Mouse (Mus musculus): ENCODE results near the gene Wnt7b.

Gene Wnt7b

DNA sequence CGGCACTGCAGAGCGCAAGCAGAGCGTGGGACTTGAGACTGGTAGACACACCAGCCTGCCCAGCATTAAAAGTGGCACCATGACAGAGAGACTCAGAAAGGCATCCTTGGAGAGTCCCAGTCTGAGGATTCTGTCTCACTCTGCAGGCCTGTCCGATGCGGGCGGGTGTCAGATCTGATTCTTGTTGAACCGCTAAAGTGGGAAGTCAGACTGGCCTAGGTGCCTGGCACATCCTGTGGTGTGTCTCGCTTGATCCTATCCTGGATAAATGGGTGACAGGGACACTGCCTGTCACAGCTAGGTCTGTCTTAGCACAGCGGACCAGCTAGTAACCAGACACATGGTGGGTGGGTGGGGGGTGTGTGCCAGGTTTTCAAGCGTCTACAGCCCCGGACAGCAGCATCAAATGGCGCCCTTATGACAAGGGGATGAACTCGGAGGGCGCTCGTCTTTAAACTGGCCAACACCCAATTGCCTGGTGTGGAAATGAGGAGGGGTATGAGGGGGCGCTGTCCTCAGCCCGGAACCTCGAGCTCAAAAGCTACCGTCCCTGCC, at the start of gene Wnt7b:
Wnt7b (minus strand) TSS at position 118 of the 555 bp plus-strand sequence.
- DNase-seq = no peak

DNA sequence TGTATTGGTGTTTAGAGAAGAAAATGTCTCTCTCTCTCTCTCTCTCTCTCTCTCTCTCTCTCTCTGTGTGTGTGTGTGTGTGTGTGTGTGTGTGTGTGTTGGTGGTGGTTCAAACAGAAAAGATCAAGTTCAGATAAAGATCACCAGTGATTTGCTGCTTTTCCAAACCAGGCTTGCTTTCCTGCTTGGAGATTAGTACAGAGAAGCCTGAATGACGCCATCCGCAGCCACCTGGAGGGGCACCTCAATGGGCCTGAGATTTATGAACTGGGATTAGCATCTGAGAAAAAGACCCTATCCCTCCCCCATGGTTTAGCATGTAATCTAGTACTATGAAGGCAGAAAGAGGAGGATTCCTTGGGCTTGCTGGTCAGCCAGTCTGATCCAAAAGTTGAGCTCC, 49.3 kb upstream of the Wnt7b start:
- no peak for DNase-seq

DNA sequence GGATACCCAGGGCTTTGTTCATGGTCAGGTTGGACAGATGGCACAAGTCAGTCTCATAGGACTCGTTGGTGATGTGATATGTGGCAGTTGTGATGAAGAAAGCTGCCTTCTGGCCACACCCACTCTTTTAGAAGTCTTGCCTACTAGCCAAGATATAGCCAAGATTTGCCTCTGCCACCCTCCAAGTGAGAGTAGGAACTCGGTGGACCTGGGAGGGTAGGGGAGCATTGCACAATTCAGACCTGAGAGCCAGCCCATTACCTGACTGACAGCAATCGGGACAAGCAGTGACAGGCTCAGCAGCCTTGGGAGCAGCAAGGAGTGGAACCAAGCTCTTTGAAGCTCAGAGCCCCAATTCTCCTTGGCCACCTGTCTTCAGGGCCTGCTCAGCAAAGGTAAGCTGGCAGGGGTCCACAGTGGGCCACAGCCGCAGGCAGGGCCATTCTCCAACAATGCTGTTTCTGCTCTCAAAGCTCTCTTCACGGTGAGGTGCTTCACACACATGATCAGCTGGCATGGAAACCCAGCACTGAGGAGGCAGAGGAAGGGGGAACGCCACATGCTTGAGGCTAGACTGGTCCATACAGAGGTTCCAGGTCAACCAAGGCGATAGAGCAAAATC, 47.8 kb upstream of the Wnt7b start:
- no peak for DNase-seq

DNA sequence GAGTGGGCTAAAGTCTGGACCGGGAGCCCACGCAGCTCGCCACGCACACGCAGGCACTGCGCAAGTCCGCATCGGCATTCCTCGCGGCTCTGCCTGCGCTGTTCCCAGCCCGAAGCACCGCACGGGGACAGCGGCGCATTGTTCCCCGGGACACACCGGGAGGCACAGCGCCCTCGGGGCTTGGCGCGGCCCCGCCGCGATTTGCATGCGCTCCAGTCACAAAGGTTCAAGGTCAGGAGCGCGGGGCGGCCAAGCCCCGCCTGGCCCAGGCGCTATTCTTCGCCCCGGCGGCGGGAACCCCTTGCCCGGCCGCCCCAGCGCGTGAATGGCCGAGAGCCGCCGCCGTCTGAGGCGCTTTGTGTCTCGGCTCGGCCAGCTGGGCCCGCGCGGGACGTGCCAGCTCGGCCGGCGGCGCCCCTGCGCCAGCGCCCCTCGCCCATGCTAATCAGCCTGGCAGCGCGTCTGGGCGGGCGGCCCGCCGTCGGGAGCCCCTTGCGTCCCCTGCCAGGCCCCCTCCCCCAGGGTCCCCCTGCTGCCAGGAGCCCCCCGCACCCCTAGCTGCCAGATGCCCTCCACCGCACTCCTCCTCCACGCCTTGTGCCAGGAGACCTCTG, 43.5 kb upstream of the Wnt7b start:
- peak; percentile 74 for DNase-seq

DNA sequence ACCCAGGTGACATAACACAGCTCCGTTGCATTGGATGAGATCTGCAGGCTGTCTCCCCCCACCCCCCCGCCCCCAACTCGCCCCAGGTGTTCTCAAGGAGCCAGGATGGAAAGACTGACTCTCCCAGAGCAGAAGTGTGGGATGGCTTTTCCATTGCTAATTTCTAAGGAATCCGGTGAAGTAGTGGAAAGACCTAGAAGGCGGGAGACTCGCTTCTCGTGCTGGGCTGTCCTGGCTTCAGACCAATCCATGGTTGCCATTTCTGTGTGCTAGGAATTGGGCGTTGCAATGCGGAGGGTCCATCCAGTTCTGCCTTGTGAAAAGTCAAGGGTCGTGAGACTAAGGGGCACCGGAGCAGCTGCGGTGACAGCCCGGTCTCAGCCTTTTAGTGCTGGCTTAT, 39.9 kb upstream of the Wnt7b start:
- DNase-seq = no peak

DNA sequence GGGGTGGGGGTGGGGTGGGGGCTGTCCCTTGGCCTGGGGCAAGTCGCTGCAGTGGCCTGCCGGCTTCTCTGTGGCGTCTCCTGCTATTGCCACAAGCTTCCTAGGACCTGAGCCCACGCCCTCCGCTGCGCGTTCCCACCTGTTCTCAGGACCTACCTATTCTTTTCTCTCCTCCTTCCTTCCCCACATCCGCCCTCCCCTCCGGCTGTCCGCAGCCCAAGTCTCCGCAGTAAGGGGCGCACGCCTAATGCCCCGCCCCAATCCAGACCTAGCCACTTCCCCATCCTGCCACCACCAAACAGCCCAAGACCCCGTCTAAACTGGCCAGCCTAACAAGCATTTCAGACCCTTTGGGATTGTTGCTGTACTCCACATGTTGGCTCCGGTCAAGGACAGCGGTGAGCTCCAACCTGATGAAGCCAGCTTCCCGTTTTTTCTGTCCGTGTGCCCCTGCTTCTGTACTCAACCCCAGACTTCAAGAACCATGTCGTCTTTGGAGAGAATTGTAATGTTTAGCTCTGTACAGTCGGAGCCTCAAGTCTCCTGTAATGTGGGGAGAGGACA, 33.3 kb upstream of the Wnt7b start:
- no peak for DNase-seq

DNA sequence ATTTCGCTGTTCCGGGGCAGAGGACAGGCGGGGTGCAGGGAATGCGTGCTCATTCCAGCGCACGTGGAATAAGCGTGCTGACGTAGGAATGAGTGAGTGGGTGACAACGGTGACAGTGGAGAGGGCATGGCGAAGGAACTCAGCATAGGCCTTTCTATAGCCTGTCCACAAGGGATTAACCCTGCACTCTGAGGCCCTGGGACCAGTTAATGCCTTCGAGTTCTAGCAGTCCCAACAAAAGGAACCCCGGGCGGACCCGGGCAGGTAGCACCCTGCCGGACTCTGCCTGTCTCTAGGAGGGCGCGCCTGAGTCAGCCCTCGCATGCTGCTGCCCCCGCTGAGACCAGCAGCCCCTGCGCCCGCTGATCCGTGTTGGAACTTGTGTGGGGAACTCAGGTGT, 32.8 kb upstream of the Wnt7b start:
- DNase-seq = no peak

DNA sequence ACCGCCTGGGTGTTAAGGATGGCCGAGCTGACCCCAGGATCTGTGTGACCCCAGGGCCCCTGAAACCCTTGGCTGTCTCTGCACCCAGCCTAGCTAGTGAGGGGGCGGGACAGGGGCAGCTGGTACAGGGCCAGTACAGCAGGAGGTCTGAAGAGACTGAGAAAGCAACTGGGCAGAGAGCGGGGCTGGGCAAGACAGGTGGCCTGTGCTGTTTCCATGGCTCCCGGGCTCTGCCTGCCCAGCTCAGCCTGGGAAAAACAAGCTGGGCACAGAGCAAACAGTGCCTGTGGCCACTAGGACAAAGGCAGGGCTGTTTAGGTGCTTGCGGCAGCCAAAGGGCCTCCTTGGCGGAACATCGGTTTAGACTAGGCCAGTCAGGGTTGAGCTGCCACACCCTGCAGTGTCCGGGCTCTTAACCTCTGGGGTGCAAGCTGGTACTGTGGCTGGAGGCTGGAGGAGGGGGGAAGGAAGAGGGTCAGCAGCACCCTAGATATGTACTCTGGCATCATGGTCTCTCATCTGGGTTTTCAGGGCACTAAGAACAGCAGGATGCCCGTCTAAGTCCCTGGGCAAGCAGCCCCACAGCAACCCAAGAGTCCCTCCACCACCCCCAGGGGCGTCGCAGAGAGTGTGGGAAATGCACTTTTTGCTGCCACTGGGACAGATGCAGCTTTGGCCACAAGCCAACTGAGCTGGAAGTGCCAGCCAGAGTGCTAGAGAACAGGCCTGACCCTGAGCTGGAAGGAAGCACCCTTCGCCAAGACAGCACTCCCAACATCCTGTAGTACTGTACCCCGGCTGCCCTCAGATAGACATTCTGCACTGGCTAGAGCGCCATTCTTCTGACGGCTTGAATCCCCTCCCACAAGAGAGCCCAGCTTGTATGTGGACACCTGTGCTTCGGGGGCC, 31.3 kb upstream of the Wnt7b start:
- DNase-seq = peak; percentile 80

DNA sequence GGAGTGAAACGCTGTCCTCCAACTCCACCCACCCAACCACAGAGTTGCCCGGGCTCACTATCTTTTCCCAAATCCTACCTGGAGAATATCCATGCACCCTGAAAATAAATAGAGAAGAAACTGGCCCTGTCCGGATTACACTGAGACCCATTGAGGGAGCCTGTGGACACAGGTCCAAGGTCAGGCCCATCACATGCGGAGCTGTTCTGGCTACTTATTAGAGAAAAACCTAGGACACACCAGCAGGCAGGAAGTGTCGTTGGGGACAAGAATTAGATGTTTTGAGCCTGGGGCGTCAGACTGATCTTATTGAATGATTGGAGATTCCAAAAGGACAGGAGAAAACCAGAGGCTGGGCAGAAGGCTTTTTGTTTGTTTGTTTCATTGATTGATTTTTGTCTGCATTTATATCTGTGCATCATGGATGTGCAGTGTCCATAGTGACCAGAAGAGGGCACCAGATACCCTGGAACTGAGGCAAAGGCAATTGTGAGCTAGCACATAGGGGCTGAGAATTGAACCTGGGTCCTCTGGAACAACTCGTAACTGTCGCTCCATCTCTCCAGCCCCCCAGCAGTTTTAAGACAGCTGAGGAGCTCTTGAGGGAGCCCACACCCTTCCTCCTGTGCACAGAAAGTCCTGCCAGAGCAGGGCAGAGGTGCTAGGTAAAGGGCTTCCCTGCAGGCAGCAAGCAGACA, 30.5 kb upstream of the Wnt7b start:
- DNase-seq = peak; percentile 45

DNA sequence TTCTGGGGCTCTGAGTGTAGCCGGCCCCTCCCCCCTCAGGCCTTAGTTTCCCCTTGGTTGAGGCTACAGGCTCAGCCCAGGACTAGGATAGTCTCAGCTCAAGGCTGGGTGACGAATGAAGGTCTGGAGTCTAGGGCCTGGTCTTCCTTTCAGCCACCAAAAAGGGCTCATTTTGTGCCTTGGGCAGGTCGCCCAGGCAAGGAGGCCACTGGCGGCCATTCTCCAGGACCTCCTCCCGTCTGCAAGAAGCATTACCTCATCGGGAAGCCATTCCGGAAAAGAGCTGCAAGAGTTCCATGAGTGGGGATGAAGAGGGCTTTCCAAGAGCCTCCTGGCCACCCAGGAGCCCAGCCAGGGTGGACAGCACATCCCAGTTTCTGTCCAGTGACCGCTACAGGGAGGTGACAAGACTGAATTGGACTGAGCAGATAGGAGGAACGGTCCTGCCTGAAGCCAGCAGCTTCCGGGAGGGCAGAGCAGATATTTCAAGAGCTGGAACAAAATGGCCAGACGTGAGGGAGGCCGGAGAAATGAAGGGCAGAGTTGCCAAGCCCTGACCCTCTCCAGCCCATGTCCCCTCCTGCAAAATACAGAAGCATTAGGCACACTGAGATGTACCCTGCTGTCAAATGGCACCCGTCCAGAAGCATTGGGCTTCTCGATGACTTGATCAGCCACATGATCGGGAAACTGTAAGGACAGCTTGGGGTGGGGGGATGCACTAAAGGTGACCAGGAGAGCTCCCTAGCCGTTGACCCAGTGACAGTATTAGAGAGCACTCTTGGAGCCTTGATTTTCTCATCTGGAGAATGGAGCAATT, 29.6 kb upstream of the Wnt7b start:
- peak; percentile 34 for DNase-seq

DNA sequence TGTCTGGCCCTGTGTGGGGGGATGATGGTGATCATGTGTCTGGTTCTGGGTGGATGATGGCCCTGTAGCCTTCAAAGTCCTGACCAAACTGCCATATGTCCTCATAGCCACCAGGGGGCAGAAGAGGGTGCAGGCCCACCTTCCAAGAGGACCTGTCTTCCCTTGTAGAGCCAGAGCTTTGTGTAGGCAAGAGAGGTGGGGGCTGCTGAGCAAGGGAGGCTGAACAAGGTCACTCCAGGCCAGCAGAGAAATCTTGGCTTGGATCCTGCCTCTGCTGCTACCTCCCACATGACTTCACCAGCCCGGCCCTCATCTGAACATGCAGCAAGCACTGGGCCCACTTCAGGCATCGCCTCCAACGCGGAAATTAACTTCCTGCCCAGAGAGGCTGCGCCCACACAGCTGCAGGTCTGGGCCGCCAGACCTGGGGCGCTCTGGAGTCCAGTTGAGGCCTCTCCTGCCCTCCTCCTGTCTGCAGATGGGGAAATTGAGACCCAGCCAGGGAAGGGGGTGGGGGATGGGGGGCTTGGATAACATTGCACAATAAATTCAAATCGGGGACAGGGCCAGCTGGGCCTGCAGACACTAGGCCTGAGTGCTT, 28.4 kb upstream of the Wnt7b start:
- DNase-seq = peak; percentile 86

DNA sequence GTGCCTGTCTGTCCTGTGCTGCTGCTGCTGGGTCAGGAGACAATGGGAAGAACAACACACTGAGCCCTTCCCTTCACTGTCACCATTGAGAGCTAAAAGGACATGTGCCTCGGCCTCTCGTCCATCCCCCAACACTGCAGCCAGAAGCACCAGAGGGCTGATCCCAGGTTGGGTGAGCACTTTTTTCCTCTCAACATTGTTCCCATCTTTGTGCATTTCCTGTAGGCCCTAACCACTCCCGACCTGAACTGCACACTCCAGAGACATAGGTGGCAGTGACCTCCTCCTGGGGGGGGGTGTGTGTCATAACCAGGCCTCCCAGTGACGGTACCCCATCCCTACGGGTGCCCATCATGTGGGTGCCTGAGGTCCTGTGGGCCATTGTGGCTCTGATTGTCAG, 27.8 kb upstream of the Wnt7b start:
- no peak for DNase-seq

DNA sequence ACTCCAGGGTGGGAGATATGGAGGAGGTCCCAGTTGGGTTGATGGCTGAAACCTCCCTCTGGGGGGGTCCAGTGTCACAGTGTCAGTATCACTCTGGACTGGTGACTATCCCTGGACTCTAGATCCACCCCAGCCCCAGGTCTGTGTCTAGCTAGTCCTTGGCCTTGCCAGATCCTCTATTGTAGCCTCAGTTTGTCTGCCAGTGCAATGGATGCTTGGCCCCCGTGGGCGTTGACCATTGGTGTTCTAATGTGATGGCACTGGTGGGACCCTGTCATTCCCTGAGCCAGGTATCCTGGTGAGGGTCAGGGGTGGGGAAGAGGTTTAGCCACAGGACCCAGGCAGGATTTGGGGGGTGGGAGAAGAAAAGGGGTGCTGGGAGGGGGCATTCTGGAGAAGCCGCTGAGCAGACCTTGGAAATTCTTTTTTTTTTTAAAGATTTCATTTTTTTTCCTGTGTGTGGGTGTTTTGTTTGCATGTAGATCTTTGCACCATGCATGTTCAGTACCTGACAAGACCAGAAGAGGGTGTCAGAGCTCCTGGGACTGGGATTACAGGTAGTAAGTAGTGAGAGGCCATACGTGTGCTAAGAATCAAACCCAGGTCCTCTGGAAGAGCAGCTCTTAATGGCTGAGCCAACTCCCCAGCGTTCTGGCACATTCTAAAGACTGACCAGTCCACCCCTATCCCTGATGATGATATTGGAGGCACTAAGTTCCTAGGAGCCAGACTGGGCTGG, 27.2 kb upstream of the Wnt7b start:
- DNase-seq = no peak

DNA sequence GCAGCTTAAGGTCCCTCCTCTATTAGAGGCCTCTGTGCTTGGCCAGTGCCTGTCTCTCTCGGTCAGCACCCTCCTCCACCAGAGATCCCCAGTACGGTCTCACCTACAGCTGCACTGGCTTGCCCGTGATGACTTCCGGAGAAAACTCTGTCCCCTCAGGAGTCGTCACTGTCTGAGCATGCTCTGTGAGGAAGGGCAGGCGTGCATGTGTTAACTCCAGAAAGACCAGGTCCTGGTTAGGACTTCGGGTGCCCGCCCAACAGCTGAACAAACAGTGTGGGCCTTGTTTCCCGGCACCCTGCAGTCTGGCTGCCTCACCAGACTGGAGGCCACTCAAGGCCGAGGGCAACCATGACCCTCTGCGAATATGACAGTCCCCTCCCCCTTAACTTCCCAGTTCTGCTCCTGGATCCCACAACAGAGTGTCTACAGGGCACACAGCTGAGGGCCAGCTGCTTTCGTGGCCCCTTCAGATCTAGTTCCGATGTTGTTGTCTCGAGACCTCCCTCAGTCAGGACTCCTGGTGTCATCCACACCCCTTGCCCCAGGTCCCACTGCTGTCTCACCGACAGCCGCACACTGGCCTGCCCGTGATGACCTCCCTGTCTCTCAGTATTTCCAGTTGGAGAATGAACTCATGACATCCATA, 23.8 kb upstream of the Wnt7b start:
- DNase-seq = no peak

DNA sequence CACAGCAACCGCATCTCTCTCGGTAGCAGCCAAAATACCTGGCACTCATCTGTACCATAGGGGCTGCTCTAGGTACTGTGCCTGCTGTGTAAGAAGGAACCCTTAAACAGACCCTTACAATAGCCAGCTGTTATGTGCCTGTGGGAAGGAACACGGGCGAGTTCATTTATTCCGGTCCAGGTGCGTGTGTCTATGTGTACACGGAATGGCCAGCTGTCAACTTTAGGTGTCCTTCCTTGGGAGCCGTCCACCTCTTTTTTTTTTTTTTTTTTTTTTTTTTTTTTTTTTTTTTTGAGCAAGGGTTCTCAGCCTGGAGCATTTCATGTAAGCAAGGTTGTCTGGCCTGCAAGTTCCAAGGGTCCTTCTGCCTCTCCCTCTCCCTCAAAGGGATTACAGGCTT, 22.7 kb upstream of the Wnt7b start:
- no peak for DNase-seq

DNA sequence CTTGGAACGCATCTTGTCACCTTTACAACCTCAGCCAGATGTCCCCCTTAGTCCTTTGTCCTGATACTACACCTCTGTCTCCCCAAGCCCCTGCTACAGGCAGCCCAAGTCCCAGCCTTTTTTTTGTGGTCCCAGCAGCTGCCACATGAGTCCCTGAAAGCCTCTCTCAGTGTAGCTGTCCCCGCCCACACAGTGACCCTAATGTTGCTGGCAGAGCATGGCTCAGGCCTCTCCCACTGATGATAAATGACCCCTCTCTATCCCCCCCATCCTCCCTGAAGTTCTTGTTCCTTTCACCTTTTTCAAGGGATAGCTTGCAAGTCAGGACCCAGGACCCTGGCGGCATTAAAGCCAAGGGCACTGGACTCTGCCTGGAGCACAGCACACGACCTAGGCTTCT, 22.2 kb upstream of the Wnt7b start:
- DNase-seq = no peak

DNA sequence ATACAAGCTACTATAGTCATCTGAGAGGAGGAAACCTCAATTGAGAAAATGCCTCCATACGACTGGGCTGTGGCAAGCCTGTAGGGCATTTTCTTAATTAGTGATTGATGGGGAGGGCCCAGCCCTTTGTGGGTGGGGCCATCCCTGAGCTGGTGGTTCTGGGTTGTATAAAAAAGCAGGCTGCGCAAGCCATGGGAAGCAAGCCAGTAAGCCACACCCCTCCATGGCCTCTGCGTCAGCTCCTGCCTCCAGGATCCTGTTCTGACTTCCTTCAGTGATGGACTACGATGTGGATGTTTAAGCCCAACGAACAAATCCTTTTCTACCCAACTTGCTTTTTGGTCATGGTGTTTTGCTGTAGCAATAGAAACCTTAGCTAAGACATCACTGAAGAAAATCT, 21.1 kb upstream of the Wnt7b start:
- DNase-seq = no peak

DNA sequence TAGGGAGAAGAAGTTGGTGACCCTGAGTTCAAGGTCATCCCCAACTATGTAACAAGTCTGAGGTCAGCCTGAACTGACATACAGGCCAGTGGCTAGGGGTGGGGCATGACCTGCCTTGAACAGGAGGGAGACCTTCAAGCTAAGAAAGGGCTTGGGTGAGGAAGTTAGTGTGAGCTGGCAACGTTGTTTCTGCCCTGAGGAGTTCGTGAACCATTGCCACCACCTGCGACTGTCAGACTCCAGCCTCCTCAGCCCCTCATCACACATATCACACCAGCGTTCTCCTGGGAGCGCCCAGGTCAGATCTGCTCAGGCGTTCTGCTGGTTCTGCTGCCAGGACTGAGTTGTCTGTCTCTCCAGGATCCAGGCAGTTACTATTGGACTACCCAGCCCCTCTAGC, 20.5 kb upstream of the Wnt7b start:
- no peak for DNase-seq

DNA sequence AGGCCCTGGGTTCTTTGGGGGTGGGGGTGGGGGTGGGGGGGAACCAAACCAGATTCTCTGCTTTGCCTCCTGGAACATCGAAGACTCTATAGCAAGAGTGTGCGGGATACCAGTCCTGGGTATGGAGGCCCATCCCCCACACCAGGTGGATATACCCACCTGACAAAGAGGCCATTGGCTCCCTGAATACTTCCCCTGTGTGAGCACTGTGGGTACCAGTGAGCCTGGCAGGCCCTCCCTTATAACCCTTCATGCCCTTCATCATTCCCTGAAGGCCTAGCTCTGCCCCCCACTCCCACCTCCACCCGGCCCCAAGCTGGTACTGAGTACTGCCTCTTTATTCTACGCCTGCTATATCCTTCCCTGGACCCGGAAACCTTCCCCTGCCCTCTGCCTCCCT, 19.7 kb upstream of the Wnt7b start:
- DNase-seq = no peak

DNA sequence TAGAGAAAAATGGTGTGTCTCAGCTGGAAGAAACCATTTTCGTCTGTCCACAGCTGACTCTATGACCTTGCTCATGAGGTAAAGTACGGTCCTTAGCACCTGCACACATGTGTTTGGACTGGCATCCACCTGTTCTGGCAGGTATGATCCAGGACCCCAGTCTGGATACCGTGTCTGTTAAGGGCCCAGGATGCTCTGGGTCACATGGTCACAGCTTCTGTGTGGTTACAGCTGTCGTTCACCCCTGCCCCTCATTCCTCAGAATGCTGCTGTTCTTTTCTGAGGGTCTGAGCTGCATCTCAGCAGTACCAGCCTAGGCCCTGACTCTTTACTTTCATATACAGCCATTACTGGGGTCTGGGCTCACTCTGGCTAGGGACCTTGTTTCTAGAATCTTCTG, 18.9 kb upstream of the Wnt7b start:
- no peak for DNase-seq

All from right cerebral cortex, adult 18-20 months (tissue).